Mouse (Mus musculus): ENCODE measurements around the gene Prm3. TPM values are rescaled to one million over a fixed set of nuclear protein-coding genes. Genes with fewer than 3 reads are reported as not detected.

The Prm3 gene
- polyA plus RNA-seq, 1 experiment = not detected

DNA sequence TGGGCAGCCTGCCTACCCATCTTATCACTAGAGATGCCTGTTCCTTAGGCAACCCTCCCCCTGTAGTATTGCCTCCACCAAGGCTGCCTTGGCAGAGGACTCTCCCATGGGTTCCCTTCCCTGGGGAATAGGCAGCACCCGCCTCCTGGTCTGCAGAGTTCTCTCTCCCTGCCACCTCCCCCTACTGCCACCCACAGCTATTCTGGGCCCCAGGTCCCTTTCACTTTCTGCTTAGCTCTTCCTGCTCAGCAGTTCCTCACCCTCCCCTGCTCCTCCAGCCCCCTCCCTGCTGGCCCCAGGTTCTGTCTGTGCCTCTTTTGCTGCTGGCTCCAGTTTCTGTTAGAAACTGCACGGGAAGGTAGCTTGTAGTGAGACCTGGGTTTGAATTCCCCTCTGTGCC lies 21.1 kb downstream of the Prm3 start:
- H3K27ac ChIP-seq (replicated peaks; ENCODE audit: low read depth, low read length) = no peak overlapping the region
- no peaks in the 10 kb centered on the region; the same call in 1 of the 2 replicates for H3K4me1 ChIP-seq (ENCODE audit: control insufficient read depth, insufficient read depth, insufficient read length, low read length)
- no peak overlapping the region for H3K4me3 ChIP-seq (ENCODE audit: insufficient read depth, low read depth, low read length)

DNA sequence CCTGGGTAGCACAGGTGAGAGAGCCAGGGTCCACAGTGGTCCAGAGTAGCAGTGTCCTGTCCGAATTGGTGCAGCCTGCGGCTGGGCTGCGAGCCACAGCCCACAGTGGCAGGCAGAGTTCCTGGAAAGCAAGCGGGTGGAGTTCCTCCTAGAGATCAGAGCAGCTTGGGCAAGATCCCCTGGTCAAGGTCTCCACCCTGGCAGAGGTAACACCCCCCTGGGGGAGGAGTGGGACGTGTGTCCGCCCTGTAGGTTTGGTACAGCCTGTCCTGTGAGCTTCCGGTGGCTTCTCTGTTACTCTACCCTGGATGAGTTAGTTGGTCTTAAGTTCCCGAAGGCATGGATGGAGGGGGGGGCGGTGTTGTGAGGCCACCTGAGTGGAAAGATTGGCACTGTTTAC lies 21.9 kb downstream of the Prm3 start:
- Histone ChIP-seq H3K27ac (replicated peaks; ENCODE audit: low read depth, low read length) (no peak overlapping the region), H3K4me1 (ENCODE audit: control insufficient read depth, insufficient read depth, insufficient read length, low read length) (no peaks in the 10 kb centered on the region; the same call in 1 of the 2 replicates), H3K4me3 (ENCODE audit: insufficient read depth, low read depth, low read length) (no peak overlapping the region)

DNA sequence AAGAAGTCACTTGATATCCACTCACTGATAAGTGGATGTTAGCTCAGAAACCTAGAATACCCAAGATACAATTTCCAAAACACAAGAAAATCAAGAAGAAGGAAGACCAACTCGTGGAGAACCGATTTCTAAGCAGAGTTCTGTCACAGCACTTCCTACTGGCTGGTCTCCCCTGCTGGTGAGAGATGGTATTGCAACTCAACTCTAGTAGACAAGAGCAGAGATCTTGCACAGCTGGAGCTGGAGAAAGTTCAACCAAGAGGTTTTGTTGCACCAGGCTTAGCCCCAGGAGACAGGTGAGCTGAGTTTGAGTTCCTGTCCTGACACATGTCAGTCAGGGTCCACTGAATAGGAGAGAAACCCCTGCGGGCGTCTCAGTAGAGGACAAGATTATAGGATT lies 23.6 kb downstream of the Prm3 start:
- H3K4me1 ChIP-seq (ENCODE audit: control insufficient read depth, insufficient read depth, insufficient read length, low read length) = no peaks in the 10 kb centered on the region; the same call in 1 of the 2 replicates
- H3K27ac ChIP-seq (replicated peaks; ENCODE audit: low read depth, low read length) = no peak overlapping the region
- H3K4me3 ChIP-seq (ENCODE audit: insufficient read depth, low read depth, low read length) = no peak overlapping the region

DNA sequence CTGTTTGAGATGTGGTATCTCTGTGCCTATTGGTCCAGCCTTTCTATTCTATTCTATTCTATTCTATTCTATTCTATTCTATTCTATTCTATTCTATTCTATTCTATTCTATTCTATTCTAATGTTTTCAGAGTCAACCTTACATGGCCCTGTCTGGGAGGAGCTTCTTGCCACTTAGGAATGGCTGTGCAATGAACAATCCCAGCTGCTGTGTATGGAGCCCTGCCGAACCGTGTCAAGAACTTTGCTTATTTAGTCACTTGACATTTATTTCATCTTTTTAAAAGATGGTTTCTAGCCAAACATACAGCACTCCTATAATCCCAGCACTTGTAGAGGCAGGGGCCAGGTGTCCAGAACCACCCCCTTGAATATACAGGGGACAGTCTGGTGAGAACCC lies 26.4 kb downstream of the Prm3 start:
- peaks cover 5% of the 10 kb centered on the region for H3K4me1 ChIP-seq (ENCODE audit: control insufficient read depth, insufficient read depth, insufficient read length, low read length)
- no peak overlapping the region for H3K27ac ChIP-seq (replicated peaks; ENCODE audit: low read depth, low read length)
- no peak overlapping the region for H3K4me3 ChIP-seq (ENCODE audit: insufficient read depth, low read depth, low read length)

DNA sequence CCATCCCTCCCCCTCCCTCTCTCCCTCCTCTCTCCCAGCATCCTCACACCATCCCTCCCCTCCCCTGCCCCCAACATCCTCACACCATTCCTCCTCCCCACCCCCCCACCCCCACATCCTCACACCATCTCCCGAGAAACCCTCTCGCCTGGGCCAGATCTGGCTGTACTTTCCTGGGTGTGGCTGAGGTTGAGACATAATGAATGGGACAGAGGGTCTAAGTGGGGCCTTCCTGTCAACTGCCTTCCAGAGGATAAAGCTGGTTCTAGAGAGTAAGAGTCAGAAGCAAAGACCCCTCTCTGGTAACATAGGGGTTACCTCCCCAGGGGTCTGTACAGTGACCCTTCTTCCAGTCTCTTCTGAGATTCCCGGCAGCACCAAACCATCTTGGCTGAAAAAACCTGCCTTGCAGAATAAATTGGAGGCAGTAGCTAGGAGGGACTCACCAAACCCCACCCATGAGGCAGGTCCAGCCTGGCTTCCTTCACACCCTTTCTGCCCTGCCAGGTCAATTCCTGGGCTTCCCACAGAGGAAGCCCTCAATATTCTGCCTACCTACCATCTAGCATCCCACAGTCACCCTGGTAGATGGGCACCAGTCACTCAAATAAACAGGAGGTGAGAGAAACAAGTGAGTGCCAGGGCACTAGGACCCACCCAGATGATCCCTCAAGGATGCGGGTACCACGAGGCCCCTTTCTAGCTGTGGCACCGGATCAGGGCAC lies 27.0 kb downstream of the Prm3 start:
- peaks cover 5% of the 10 kb centered on the region for H3K4me1 ChIP-seq (ENCODE audit: control insufficient read depth, insufficient read depth, insufficient read length, low read length)
- no peak overlapping the region for H3K4me3 ChIP-seq (ENCODE audit: insufficient read depth, low read depth, low read length)
- H3K27ac ChIP-seq (replicated peaks; ENCODE audit: low read depth, low read length) = no peak overlapping the region

DNA sequence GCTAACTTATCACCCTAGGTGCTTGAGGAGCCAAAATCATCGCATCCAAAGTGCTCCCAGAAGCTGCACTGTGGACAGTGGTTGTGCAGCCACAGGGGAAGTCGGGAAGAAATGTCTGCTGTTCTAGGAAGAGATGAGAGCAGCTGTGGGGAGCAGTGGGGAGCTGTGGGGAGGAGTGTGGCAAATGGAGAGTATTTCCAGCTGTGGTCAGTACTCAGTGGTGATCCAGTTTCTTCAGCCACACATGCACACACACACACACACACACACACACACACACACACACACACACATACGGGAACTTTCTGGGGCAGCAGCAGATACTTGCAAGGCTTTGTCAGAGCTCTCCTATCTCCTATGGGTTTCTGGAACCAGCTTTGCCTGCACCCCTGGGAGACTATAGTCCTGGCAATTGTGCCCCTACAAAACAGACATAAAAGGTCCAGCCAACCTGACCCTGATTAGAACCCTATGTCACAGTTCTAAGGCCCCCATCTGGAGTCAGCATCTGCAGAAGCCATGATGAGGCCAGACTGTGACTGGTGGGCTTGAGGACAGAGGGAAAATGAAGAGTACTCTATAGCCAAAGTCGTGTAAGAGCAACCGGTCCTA lies 28.0 kb downstream of the Prm3 start:
- Histone ChIP-seq H3K4me1 (ENCODE audit: control insufficient read depth, insufficient read depth, insufficient read length, low read length) (peaks cover 5% of the 10 kb centered on the region), H3K27ac (replicated peaks; ENCODE audit: low read depth, low read length) (no peak overlapping the region), H3K4me3 (ENCODE audit: insufficient read depth, low read depth, low read length) (no peak overlapping the region)

DNA sequence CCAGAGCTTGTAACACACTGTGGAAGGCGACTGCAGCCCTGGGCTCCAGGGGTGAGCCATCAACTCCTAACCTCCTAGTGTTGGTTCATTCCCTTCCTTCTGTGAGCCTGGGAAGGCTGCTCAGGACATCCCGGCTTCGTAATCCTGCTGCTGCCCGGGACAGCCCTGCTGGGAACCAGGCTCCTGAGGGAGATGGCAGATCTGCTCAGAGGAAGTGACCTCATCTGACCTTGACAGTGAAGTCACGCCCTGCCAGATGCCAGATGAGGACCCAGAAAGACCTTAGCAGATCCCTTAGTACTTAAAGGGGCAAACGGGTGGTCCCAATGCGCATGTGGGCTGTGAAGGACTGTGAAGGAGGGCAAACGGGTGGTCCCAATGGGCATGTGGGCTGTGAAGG lies 29.5 kb downstream of the Prm3 start:
- no peak overlapping the region for H3K27ac ChIP-seq (replicated peaks; ENCODE audit: low read depth, low read length)
- peaks cover 5% of the 10 kb centered on the region for H3K4me1 ChIP-seq (ENCODE audit: control insufficient read depth, insufficient read depth, insufficient read length, low read length)
- H3K4me3 ChIP-seq (ENCODE audit: insufficient read depth, low read depth, low read length) = no peak overlapping the region

DNA sequence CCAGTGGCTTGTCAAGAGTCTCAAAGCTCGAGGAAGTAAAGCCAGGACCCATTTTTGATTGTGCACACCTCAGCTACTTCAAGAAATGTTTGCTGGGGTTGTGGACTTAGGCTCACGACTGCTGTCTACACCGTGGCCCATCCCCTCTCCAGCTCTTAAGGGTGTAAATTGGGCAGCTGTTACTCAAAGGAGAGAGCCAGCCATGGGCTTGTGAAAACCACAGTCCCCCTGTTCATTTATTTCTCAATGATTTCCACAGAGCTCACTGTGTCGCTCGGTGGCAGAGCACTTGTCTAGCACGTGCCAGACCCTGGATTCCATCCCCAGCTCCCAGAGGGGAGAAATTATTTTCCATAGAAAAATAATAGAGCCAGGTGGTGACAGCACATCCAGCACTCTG lies 34.5 kb downstream of the Prm3 start:
- H3K27ac ChIP-seq (replicated peaks; ENCODE audit: low read depth, low read length) = no peak overlapping the region
- no peak overlapping the region for H3K4me3 ChIP-seq (ENCODE audit: insufficient read depth, low read depth, low read length)
- peaks cover 2% of the 10 kb centered on the region; the same call in 1 of the 2 replicates for H3K4me1 ChIP-seq (ENCODE audit: control insufficient read depth, insufficient read depth, insufficient read length, low read length)

DNA sequence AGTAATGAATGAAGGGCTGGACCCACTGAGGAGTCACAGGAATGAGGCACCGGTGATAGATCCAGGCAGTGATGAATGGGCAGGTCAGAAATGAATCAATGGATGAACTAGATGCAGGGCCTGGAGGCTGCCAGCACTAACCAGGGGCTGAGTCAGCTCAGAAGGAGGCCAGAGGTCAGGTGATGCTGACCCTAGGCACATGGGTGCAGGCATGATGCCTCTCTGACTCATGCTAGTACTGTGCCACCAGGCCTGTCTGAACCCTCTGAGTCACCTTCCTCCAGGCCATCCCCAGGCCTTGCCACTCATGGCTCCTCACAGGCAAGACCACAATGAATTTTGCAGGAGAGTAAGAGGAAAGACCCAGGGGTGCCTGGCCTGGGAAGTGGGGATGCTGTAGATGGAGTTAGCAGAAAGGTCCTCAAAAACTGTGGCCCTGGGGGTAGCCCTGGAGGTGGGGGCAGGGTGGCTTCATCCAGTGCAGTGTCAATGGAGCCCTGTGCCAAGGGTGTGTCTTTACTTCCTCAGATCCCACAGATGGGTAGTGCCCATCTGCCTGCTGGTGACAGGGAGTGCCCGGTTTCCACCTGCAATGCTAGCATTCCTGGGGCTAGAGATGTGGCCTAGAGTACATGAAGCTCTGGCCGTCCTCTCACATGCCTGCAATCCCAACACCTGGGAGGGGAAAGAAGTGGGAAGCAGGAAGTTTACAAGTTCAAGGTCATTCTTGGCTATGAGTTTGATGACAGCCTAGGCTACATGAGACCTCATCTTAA lies 36.0 kb downstream of the Prm3 start:
- no peak overlapping the region for H3K27ac ChIP-seq (replicated peaks; ENCODE audit: low read depth, low read length)
- H3K4me3 ChIP-seq (ENCODE audit: insufficient read depth, low read depth, low read length) = no peak overlapping the region
- no peaks in the 10 kb centered on the region for H3K4me1 ChIP-seq (ENCODE audit: control insufficient read depth, insufficient read depth, insufficient read length, low read length)

DNA sequence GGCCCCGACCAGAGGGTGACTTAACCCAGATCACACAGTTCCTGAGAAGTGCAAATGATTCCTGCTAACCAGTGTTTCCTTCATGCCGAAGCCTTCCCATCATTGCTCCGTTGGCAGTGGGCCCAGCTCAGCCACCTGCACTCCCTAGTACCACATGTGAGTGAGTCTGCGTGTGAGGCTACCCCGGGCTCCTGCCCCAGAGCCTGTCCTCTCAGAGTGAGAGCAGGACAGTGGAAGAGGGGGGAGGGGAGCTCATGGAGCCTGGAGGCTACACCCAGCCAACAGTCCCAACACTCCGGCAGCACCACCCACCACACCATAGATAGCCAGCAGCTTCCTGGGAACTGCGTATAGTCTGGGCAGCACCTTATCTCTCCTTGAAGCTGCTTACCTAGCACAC lies 40.9 kb downstream of the Prm3 start:
- no peaks in the 10 kb centered on the region for H3K4me1 ChIP-seq (ENCODE audit: control insufficient read depth, insufficient read depth, insufficient read length, low read length)
- no peak overlapping the region for H3K27ac ChIP-seq (replicated peaks; ENCODE audit: low read depth, low read length)
- H3K4me3 ChIP-seq (ENCODE audit: insufficient read depth, low read depth, low read length) = no peak overlapping the region

DNA sequence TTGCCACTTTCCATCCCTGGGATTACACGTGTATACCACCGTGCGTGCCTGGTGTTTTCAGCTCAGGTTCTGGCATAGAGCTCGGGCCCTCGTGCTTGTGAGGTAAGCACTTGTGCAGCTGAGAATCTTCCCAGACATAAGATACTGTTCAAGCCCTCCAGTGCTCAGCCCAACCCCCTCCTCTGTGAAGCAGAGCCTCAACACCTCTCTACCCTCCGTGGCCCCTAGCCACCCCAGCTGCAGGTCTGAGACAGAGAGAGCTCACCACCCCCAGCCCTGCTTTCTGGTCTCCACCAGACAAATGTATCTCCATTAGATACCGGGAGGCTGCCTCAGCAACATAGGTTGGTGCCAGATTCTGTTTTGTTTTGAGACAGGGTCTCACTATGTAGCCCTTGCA lies 41.5 kb downstream of the Prm3 start:
- no peaks in the 10 kb centered on the region for H3K4me1 ChIP-seq (ENCODE audit: control insufficient read depth, insufficient read depth, insufficient read length, low read length)
- H3K27ac ChIP-seq (replicated peaks; ENCODE audit: low read depth, low read length) = no peak overlapping the region
- no peak overlapping the region for H3K4me3 ChIP-seq (ENCODE audit: insufficient read depth, low read depth, low read length)

DNA sequence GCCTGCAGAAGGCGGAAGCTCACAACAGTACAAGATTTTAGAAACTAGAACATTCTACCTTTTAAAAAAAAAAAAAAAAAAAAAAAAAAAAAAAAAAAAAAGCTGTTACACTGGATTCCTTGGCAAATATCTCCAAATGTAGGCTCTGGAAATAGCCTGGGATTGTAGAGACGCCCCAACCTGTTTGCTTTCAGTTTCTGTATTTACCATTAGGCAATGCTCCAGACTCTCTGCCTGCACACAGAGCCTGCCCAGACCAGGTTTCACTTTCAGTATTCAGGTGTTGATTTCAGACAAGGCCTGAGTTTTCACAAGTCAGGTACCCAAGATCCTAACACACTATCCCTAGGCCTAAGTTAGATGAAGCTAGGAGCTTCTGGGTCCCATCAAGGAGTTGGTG lies 49.6 kb downstream of the Prm3 start:
- H3K4me3 ChIP-seq (ENCODE audit: insufficient read depth, low read depth, low read length) = no peak overlapping the region
- H3K4me1 ChIP-seq (ENCODE audit: control insufficient read depth, insufficient read depth, insufficient read length, low read length) = peaks cover 26% of the 10 kb centered on the region
- peak overlapping the region; percentile 59 for H3K27ac ChIP-seq (replicated peaks; ENCODE audit: low read depth, low read length)

Other genes starting within 250 kb of the Prm3 start
- 12.4 and 13.4 TPM in 2 replicates for gene Dexi, start 247.9 kb downstream of the Prm3 start, polyA plus RNA-seq (2012; ENCODE audit: insufficient read depth, insufficient read length, missing spikeins)
- gene Clec16a, start 245.6 kb downstream of the Prm3 start, polyA plus RNA-seq (2012; ENCODE audit: insufficient read depth, insufficient read length, missing spikeins) = 25.4 and 29.0 TPM in 2 replicates
- gene Socs1, start 5.4 kb downstream of the Prm3 start, polyA plus RNA-seq (2012; ENCODE audit: insufficient read depth, insufficient read length, missing spikeins) = 0.54 TPM in 1 of 2 replicates, not detected in the other
- not detected in 2 replicates for gene Tnp2, start 2.3 kb downstream of the Prm3 start, polyA plus RNA-seq (2012; ENCODE audit: insufficient read depth, insufficient read length, missing spikeins)
- gene Prm2, start 5.2 kb upstream of the Prm3 start, polyA plus RNA-seq (2012; ENCODE audit: insufficient read depth, insufficient read length, missing spikeins) = not detected in 2 replicates
- gene Prm1, start 14.9 kb upstream of the Prm3 start, polyA plus RNA-seq (2012; ENCODE audit: insufficient read depth, insufficient read length, missing spikeins) = not detected in 2 replicates
- gene Gm11172, start 22.0 kb upstream of the Prm3 start, polyA plus RNA-seq (2012; ENCODE audit: insufficient read depth, insufficient read length, missing spikeins) = not detected in 2 replicates
- gene Rmi2, start 44.1 kb upstream of the Prm3 start, polyA plus RNA-seq (2012; ENCODE audit: insufficient read depth, insufficient read length, missing spikeins) = not detected in 2 replicates